Mouse (Mus musculus) heart, postnatal 0 days (tissue): ENCODE results near the gene Surf1.

Experiments used
- CTCF ChIP-seq: IDR thresholded peaks from 2 replicates; pipeline ENCODE4 v1.5.1; 2016; ENCODE audit warnings: antibody characterized with exemption, control low read depth, low read depth
- EP300 ChIP-seq: IDR thresholded peaks from 2 replicates; pipeline ENCODE4 v1.6.1; 2016; ENCODE audit warnings: antibody characterized with exemption, low read depth

DNA sequence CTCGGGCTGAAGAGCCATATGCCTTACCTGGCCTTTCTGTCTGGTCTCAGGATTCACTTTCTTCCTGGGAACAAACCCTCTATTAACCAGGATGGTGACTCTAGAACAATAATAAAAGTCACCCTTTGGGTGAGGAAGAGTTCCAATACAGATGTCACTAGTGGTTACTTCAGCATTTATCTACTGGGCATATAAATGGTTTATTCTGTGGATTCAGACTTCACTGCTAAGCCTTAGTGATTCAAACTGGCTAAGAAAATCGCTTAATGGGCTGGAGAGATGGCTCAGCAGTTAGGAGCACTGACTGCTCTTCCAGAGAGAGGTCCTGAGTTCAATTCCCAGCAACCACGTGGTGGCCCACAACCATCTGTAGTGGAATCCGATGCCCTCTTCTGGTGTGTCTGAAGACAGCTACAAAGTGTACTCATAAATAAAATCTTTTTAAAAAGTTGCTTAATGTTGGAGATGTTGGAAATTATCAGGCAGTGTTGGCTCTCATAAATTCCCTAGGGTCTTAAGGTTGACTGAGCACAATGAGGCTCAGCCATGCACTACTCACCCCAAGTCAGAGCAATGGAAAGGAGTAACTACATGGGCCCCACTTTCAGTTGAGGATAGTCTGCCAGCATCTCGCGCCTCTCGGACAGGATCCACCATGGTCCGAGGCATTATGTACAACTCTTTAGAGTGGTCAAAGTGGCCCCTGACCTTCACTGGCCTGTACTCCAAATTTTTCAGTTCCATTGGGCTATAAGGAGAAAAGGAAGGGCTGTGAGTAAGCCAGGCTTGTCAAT lies 2.0 kb downstream of the Surf1 start:
- no peak for TF ChIP-seq CTCF
- TF ChIP-seq EP300, result no peak
